Mouse (Mus musculus) cerebellum, adult 2 months (tissue): Measurements from ENCODE around the gene Hist2h2ab.

Experiments used
- CTCF ChIP-seq: fragments of 200-500 bp; IDR thresholded peaks from 2 replicates; pipeline ENCODE4 v1.5.1; 2011; ENCODE audit warnings: low read depth, mild to moderate bottlenecking, control low read depth, low read length, moderate library complexity, borderline replicate concordance; ENCODE audit not compliant: insufficient read depth
- POLR2A ChIP-seq: fragments of 200-500 bp; IDR thresholded peaks from 2 replicates; pipeline ENCODE4 v1.6.1; 2011; ENCODE audit warnings: low read length, control low read depth, borderline replicate concordance; ENCODE audit not compliant: insufficient read depth

DNA sequence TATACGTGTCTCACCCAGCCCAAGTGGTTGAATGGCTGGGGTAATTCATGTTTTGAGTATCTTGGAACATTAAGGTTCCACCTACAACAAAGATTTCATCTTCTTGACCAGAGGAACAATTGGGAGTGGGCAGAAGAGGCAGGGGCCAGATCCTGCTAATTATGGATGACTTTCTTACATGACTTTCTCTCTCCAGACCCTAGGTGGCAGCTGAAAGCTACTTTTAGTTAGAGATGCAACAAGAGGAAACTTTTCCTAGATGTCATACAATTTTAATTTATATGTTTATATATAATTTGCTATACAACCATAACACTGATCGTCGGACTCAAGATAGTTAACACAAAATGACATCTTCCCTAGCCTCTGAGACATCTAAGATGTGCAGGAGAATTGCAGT lies 11.8 kb upstream of the Hist2h2ab start:
- TF ChIP-seq CTCF = no peak
- TF ChIP-seq POLR2A = no peak
